Mouse (Mus musculus) testis, adult 2 months (tissue): ENCODE measurements at regions not wholly inside any gene's neighbourhood (a gene's known extent, or its start where the extent isn't known, plus 50 kb on each side); places are given as distances from the start of the nearest gene placed in this dataset.

Source experiments
- CTCF ChIP-seq: fragments of 200-500 bp; IDR thresholded peaks from 2 replicates; pipeline ENCODE4 v1.5.1; 2012; ENCODE audit warnings: low read depth, mild to moderate bottlenecking, inconsistent platforms, low read length, moderate library complexity; ENCODE audit not compliant: control insufficient read depth, insufficient read depth, insufficient replicate concordance
- POLR2A ChIP-seq: fragments of 200-500 bp; IDR thresholded peaks from 2 replicates; pipeline ENCODE4 v1.6.1; 2012; ENCODE audit warnings: low read depth, mild to moderate bottlenecking, inconsistent platforms, low read length, moderate library complexity; ENCODE audit not compliant: control insufficient read depth

DNA sequence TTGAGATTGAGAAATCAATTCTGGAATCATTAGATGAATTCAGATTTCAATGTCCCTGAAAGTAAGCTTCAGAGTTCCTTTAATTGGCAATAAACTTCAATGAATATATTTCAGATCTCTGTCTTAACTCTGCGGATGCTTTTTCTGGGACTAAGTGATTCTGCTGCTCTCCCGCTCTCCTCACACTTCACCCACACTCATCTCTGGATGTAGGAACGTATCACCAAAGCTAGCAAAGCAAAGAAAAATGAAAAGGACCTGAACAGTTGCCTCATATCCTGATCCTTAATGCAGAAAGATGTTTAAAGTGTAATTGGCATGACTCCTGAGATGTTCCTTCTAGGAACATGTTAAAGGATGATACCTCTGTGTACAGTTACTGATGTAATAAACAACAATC lies 377.3 kb downstream of the Basp1 start:
- TF ChIP-seq POLR2A = no peak
- TF ChIP-seq CTCF = no peak
